Mouse (Mus musculus) mesoderm, embryonic 11.5 days (tissue): Measurements from ENCODE around the gene Insrr.
A peak's percentile ranks its signal among the peaks of the same experiment; 100 is the strongest.
"Not testable (repeated sequence)": the region's sequence is repeated elsewhere in the genome, so short reads cannot be mapped to it uniquely, and the experiment has no call there.

Experiments used
- DNase-seq: peaks from one replicate; pipeline ENCODE4 v3.0.0-alpha.2; 2012; ENCODE audit warnings: low read depth, low spot score

Insrr gene

DNA sequence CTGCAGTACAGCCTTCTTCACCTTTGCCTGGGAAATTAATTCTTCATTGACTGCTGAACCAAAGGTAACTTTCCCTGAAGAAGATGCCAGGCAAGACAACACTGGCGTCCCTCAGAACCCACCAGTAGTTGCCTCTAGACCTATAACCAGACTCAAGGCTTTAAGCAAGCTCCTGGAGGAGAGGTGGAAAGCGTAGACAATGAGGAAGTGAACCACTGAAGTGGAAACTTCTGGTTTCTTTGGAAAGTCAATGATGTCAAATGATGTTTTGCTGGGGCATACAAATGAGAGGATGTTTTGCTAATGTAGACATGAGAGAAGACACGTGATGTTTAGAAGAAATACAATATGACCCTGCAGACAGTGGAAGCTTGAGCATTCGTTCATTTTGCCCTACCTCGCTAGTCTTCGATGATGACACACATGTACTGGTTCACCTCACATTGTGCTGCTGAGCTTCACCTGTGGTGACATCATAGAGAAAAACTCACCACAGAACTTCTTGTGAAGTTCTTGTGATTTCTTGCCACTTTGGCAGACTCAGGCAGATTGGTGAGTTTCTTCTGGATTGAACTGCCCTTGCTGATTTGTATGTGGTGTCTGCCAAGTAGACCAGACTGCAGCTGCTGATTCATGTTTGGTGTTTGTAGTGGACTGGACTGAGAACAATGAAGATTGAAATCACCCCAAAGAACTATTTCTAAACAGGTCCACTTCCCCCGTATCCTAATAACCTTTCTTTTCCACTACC is 35.5 kb downstream of the Insrr start:
- DNase-seq: no peak

DNA sequence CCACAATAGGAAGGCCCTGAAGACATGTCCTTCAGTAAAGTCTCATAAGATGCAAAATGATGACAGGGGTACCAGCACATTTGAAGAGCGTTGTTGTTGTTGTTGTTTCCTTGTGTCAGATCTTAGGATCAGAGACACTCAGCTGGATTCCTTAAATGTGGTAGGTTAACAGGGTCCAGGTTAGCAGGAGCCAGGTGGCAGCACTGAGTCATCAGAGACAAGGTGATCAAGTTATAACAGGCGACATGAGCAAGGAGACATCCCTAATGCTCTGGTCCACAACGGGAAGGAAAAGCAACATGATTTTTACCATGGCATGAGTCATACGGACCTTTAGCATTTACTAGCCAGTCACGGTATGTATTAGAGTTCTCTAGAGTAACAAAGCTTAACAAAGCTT is 36.7 kb downstream of the Insrr start:
- no peak for DNase-seq

DNA sequence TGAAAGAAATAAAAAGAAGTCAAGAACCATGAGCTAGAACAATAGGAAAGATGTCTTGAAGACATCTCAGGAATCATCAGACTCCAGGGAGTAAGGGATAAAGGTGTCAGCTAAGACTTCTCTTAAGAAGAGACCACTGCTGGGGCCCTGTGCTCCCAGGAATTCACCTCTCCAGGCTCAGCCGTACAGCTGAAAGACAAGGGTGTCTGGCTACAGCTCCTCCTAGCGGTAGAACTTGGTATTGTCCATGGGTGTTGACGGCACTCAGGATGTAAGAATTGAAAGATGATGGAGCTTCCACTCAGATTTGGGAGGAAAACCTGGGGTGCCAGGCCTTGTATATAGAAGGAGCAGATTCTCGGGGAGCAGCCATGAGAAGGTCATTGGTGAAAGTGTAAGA is 41.9 kb downstream of the Insrr start:
- DNase-seq: peak; percentile 85

DNA sequence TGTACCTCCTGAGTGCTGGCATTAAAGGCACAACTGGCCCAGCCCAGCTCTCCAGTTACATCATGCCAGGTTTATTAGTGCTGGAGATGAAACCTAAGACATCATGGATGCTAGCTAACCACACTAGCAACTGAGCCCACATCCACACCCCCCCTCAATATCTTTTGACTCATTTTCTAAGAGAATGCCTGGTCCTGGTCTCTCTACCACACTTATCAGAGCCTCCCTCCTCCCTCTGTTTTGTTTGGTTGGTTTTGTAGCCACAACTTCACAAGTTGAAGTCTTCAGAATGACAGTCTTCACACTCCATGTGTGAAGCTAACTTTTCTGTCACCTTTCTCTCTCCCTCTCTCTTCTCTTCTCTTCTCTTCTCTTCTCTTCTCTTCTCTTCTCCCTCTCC is 44.1 kb downstream of the Insrr start:
- no peak for DNase-seq

DNA sequence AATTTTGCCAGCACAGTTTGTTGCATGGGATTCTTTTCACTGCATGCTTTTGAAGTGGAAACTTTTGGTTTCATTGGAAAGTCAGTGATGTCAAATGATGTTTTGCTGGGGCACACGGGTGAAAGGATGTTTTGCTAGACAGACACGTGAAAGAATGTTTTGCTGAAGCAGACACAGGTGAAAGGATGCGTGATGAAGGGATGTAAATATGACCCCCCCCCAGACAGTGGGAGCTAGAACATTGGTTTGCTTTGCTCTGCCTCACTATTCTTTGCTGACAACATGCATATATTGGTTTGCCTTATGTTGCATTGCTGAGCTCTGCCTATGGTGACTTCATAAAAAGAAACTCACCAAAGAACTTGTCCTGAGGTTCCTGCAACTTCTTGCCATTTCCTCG is 48.2 kb downstream of the Insrr start:
- no peak for DNase-seq

DNA sequence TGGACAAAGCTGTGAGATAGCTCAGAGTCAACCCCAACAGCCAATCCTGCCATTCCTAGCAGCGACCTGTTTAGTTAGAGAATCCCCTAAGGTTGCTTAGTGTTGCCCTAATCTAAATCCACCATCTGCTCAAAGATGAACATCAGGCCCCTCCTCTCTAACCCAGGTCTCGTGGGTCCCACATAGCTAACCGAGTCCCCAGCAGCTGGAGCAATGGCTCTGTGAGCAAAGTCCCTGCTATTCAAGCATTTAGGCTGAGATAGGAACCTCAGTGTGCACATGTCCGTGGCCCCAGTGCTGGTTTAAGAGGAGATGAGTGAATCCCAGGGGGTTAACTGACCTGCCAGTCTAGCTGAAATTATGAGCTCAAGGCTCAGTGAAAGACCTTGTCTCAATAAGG is 49.4 kb downstream of the Insrr start:
- DNase-seq: no peak

DNA sequence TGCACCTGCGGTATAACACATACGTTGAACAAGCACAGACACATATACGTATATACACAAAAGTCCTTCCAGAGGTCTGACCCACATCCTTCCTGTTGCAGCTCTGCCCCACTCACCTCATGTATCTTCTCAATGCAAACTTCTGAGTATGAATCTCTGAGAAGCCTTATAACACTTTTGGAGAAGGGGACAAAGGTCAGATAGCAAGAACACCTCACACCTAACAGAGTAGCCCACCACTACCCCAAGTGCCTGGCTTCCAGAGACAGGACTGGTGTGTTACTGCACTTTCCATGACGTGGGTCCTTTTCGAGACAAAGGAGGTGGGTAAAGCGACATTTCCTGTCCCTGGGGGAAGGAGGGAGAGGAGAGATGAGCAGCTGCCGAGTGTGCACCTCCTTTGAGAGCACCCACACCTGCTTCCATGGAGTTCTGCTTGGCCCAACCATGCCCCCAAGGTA is 49.9 kb downstream of the Insrr start, which contains the start of gene Sh2d2a:
Sh2d2a (plus strand) TSS at position 106 of the 461 bp plus-strand sequence.
- DNase-seq: no peak

DNA sequence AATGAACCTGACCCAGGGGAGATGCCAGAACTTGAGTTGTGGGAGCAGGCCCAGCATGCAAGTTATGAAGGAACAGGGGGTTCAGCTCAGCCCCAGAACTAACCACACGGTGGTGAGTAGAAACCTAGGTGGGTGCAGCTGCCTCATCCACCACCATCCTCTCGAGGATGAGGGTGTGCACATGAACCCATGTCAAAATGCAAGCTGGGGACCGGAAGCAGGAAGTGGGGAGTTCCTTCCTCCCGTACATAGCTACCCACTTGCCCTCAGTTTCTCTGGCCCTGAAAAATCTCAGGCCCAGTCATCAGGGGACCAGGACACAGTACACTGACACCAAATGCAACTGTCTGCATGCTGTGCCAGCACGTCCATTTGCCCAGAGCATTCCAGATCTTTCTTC is 50.9 kb downstream of the Insrr start:
- no peak for DNase-seq

DNA sequence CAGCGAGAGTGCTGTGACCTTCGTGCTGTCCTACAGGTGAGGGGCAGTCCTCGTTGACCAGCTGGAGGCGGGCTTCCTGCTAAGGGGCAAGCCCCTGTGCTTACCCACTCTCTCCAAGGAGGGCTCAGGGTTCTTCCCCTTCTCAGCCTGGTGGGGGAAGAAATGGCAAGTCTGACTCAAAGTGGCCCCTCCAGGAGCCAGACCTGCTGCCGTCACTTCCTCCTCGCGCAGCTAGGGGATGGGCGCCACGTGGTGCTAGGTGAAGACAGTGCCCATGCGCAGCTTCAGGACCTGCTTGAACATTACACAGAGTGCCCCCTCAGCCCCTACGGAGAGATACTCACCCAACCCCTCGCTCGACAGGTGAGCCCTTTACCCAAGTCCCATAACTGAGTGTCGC is 52.4 kb downstream of the Insrr start:
- DNase-seq: no peak

DNA sequence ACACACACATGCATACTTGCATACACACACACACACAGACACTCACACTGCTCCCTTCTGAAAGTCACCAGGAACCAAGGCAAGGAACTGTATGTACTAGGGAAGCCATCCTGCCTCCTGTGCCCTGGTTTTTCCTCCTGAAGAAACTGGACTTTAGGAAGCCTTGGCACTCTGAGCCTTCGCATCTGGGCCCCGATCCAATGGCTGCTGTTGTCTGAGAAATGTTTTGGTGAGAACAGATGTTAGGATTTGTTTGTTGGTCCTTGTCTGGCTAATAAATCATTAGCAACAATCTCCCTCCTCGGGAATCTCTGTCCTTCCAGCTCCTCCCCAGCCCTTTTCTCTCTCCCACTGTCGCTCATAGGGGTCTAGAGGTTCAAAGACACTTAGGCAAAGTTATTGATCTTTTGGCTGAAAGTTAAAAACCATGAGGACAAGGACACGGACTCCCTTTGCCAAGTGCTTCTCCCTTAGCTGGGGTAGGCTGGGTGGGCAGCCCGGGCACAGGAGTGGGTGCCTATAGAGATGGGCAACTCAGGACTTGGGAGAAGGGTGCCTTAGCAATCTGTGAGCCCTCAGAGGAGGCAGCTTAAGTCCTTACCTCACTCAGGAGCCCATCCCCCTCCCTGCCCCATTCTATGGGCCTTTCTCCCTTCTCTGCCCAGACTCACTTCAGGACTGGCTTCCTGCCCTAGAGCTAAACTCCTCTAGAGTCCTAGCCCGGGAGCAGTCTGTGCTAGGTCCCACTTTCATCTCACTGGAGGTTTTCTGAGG is 58.2 kb downstream of the Insrr start:
- no peak for DNase-seq

DNA sequence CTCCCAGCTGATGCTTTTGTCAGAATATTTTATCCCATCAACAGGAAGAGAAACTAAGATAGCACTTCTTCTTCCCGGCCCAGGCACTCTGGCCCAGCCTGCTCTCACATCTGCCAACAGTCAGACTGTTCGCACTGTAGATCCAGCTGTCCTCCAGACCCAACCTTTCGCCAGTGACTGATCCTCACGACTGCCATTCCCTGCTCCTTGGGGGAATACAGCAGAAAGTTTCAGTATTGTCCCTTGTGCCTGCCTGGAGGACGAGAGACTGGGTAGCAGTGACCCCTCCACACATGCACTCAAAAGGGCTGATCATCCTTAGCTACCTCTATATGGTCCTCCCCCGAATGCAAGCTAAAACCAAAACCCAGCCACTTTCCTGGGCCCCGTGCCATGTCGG is 59.2 kb downstream of the Insrr start:
- DNase-seq: no peak

DNA sequence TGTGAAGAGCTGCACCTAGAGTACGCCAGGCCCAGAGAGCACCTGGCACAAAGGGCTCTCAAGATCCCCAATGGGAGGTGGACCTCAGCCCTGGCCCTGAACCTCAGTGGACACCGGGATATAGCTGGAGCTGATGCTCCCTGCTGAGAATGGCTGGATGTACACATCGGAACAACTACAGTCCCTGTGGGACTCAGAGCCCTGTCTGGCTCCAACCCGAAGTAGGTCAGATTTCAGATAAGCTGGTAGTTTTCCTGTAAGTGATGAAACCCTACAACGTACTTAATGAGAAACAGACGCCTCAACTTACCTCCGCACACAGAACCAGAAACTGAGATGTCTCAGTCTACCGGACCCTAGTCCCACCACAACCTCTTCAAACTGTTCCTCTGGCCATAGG is 60.9 kb downstream of the Insrr start:
- no peak for DNase-seq

DNA sequence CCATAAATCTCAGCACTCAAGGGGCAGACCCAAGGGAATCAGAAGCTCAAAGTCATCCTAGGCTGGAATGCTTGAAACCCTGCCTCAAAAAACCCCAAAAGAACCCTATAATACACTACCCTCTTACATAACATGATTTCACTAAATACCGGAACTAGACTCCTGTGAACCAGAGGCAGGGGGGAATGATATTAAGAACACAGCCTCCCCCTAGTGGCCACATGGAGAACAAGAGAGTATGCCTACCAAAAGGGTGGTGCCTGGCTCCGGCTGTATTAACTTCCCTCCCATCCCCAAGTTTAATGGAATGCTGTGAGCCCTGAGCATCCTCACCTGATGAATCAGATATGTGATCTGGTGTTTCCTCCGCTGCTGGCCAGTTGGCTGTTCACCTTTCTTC is 63.1 kb downstream of the Insrr start:
- DNase-seq: peak; percentile 74

DNA sequence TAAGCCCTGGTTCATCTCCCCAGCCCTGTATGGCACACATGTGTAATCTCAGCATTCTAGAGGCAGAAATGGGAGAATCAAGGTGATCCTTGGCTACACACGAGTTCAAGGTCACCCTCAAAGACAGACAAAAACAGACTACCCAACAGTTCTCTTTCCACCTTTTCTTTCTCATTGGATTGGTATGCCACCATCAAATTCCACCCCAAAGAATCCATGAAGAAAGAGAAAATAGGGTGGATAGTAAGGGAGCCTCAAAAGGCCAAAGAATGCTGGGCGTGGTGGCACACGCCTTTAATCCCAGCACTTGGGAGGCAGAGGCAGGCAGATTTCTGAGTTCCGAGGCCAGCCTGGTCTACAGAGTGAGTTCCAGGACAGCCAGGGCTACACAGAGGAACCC is 67.4 kb downstream of the Insrr start:
- DNase-seq: not testable (repeated sequence)
